Mouse (Mus musculus) limb, embryonic 10.5 days (tissue): Measurements from ENCODE around the gene Six6. TPM values are rescaled to one million over a fixed set of nuclear protein-coding genes. Genes with fewer than 3 reads are reported as not detected.

Source experiments
- DNase-seq: peaks from one replicate; pipeline ENCODE4 v3.0.0-alpha.2; 2017; ENCODE audit warnings: low spot score
- H3K27ac ChIP-seq: fragments of 300-500 bp; sonication (generic); 2 replicates; pipeline ENCODE4 v1.5.1; 2016; ENCODE audit warnings: mild to moderate bottlenecking
- H3K27me3 ChIP-seq: fragments of 300-500 bp; sonication (generic); 2 replicates; pipeline ENCODE4 v1.6.1; 2016; ENCODE audit warnings: low read depth, mild to moderate bottlenecking; ENCODE audit not compliant: poor library complexity, severe bottlenecking
- H3K36me3 ChIP-seq: fragments of 300-500 bp; sonication (generic); 2 replicates; pipeline ENCODE4 v1.6.1; 2016; ENCODE audit warnings: mild to moderate bottlenecking, moderate library complexity
- H3K4me1 ChIP-seq: fragments of 300-500 bp; sonication (generic); 2 replicates; pipeline ENCODE4 v1.6.1; 2016
- H3K4me3 ChIP-seq: fragments of 300-500 bp; sonication (generic); 2 replicates; pipeline ENCODE4 v1.5.1; 2016; ENCODE audit warnings: mild to moderate bottlenecking, moderate library complexity
- H3K9me3 ChIP-seq: fragments of 300-500 bp; sonication (generic); replicated peaks from 2 replicates; pipeline ENCODE4 v1.6.1; 2016; ENCODE audit warnings: mild to moderate bottlenecking
- WGBS: fragments of 180-500 bp; shearing (Covaris S2); methylation state at CpG from one replicate; pipeline ENCODE4 v1.1.7; 2016; 5-methylcytosine and 5-hydroxymethylcytosine counted together
- polyA plus RNA-seq: library from polyadenylated mRNA; unstranded; fragments of >200 nt; fragmentation: Nextera tagmentation; extraction: Ambion mirVana; gene quantifications from 2 replicates; pipeline ENCODE4 v1.2.1, GENCODE M21; 2016

Gene Six6
- polyA plus RNA-seq, 1 experiment from 2014 or later, result not detected

GRCm38 (mm10) chr12:72973161-72973560 lies 33.5 kb downstream of the Six6 start:
- Histone ChIP-seq H3K36me3 (no peaks in the 10 kb centered on the region), H3K9me3 (no peaks in the 10 kb centered on the region), H3K27ac (no peak overlapping the region), H3K4me1 (peaks cover 21% of the 10 kb centered on the region), H3K4me3 (no peak overlapping the region), H3K27me3 (peaks cover 32% of the 10 kb centered on the region; the same call in 1 of the 2 replicates)
- WGBS, result 4% methylated on average over 6 of the region's 6 CpGs
- DNase-seq, result peak; percentile 52

DNA sequence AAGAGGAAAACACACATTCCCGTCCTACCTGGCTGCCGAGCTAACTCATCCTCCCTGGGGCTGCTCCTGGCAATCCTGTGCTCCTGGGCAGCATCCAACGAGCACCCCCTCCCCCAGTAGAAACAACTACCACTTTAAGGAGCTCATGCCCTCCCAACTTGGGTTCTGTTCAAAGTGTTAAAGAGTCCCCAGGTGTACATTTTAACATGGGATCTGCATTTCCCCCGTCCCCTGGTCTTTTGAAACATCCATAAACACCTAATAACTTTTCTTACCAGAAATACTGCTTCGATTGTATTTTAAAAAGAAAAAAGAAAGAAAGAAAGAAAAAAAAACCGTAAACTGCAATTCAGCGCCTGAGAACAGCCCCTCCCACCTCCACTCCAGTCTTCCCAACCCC lies 36.5 kb downstream of the Six6 start:
- Histone ChIP-seq H3K4me3 (peak overlapping the region; percentile 37), H3K9me3 (no peaks in the 10 kb centered on the region), H3K36me3 (no peaks in the 10 kb centered on the region), H3K27me3 (peaks cover 30% of the 10 kb centered on the region; the same call in 1 of the 2 replicates), H3K4me1 (peaks cover 21% of the 10 kb centered on the region), H3K27ac (peak overlapping the region; percentile 4; the same call in 1 of the 2 replicates)
- DNase-seq, result no peak
- WGBS, result 6% methylated on average over 7 of the region's 7 CpGs

- no peaks in the 10 kb centered on the region for H3K36me3 ChIP-seq
- H3K4me3 ChIP-seq, result peak overlapping the region; percentile 37
- 2% methylated on average over 12 of the region's 12 CpGs for WGBS
- peaks cover 21% of the 10 kb centered on the region for H3K4me1 ChIP-seq
- peaks cover 30% of the 10 kb centered on the region; the same call in 1 of the 2 replicates for H3K27me3 ChIP-seq
- no peak overlapping the region; the same call in 1 of the 2 replicates for H3K27ac ChIP-seq
- no peaks in the 10 kb centered on the region for H3K9me3 ChIP-seq
- peak; percentile 83 for DNase-seq
These were observed 37.0 kb downstream of the Six6 start for GRCm38 (mm10) chr12:72976718-72977117.

- DNase-seq, result no peak
- Histone ChIP-seq H3K4me1 (peaks cover 21% of the 10 kb centered on the region), H3K27ac (no peak overlapping the region), H3K27me3 (peaks cover 31% of the 10 kb centered on the region; the same call in 1 of the 2 replicates), H3K4me3 (no peak overlapping the region), H3K9me3 (no peaks in the 10 kb centered on the region), H3K36me3 (no peaks in the 10 kb centered on the region)
- 71% methylated on average over 3 of the region's 3 CpGs for WGBS
These were observed 38.2 kb downstream of the Six6 start for GRCm38 (mm10) chr12:72977851-72978250.

- H3K27ac ChIP-seq, result no peak overlapping the region
- DNase-seq, result no peak
- H3K4me3 ChIP-seq, result no peak overlapping the region
- WGBS, result 81% methylated on average over 5 of the region's 5 CpGs
- H3K27me3 ChIP-seq, result peaks cover 20% of the 10 kb centered on the region; the same call in 1 of the 2 replicates
- peaks cover 18% of the 10 kb centered on the region for H3K4me1 ChIP-seq
- H3K9me3 ChIP-seq, result no peaks in the 10 kb centered on the region
- H3K36me3 ChIP-seq, result no peaks in the 10 kb centered on the region
These were observed 39.5 kb downstream of the Six6 start for GRCm38 (mm10) chr12:72979236-72979635.

DNA sequence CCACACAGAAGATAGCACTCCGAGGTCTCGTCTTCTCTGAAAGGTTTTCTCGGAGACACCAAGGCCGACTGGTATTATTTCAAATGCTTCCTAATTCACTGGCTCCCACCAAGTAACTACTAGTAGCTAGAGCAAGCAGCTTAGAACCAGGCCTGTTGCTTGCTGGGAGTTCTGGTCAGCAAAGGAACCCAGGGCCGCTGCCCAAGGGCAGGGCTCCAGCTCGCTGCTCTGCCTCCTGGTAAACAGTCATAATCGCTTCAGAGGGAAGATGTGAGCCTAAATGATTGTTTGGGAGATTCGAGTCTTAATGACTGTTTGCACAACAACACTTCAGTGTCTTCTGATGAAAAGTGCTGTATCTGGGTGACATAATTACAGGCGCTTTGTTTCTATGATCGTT lies 42.9 kb downstream of the Six6 start:
- no peaks in the 10 kb centered on the region for H3K9me3 ChIP-seq

GRCm38 (mm10) chr12:72983071-72983857 lies 43.6 kb downstream of the Six6 start:
- Histone ChIP-seq H3K36me3 (no peaks in the 10 kb centered on the region), H3K9me3 (no peaks in the 10 kb centered on the region), H3K4me1 (no peaks in the 10 kb centered on the region), H3K4me3 (no peak overlapping the region), H3K27me3 (peaks cover 14% of the 10 kb centered on the region; the same call in 1 of the 2 replicates), H3K27ac (no peak overlapping the region)
- 91% methylated on average over 8 of the region's 8 CpGs for WGBS
- DNase-seq, result no peak

More for the DNA sequence above, 42.9 kb downstream of the Six6 start:
- H3K4me1 ChIP-seq, result peaks cover 3% of the 10 kb centered on the region; the same call in 1 of the 2 replicates
- WGBS, result 74% methylated on average over 10 of the region's 10 CpGs
- no peak overlapping the region for H3K4me3 ChIP-seq
- peaks cover 14% of the 10 kb centered on the region; the same call in 1 of the 2 replicates for H3K27me3 ChIP-seq
- no peak overlapping the region for H3K27ac ChIP-seq
- DNase-seq, result no peak
- no peaks in the 10 kb centered on the region for H3K36me3 ChIP-seq

Other genes with a start within 250 kb of the Six6 start
- gene Ppm1a, start 182.4 kb upstream of the Six6 start, polyA plus RNA-seq, result 42.1 and 51.1 TPM in 2 replicates
- 2.2 and 4.0 TPM in 2 replicates for gene 4930447C04Rik, start 882 bp downstream of the Six6 start, polyA plus RNA-seq
- gene Six1, start 114.0 kb downstream of the Six6 start, polyA plus RNA-seq, result 18.0 and 32.6 TPM in 2 replicates
- 17.2 and 20.8 TPM in 2 replicates for gene Six4, start 173.6 kb downstream of the Six6 start, polyA plus RNA-seq
- gene Mnat1, start 183.8 kb downstream of the Six6 start, polyA plus RNA-seq, result 37.9 and 39.7 TPM in 2 replicates